Mouse (Mus musculus) CD8-positive naive resting alpha-beta T cell, adult 2 months (primary cell): ENCODE data around the gene Nat8f3.
"Not testable (repeated sequence)": the region's sequence is repeated elsewhere in the genome, so short reads cannot be mapped to it uniquely, and the experiment has no call there.

Experiments used
- DNase-seq, 2 experiments: peaks; one replicate each; pipeline ENCODE4 v3.0.0; 2022; ENCODE audit warnings: low read depth in 2 of 2, low spot score in 2 of 2

The Nat8f3 gene

GRCm38 (mm10) chr6:85765532-85765931, at the start of gene Nat8f3:
TSS of gene Nat8f3 (minus strand) at chr6:85765754.
- DNase-seq: not testable (repeated sequence)

DNA sequence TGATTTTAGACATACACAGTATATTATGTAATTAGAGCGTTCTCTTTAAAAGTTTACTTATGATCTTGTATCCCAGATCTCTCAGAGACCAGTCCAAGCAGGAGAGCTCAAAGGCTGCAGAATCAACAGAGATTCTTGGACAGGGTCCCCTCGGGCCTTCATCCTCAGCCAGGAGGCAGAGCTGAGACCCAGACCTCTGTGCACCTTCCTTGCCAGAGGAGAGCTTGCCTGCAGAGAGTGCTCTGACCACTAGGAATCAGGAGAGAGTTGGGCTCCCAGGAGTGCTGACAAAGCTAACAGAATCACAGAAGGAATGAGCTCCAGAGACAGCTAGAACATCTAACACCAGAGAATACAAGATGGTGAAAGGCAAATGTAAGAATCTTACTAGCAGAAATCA, 47.8 kb upstream of the Nat8f3 start:
- DNase-seq: no peak

DNA sequence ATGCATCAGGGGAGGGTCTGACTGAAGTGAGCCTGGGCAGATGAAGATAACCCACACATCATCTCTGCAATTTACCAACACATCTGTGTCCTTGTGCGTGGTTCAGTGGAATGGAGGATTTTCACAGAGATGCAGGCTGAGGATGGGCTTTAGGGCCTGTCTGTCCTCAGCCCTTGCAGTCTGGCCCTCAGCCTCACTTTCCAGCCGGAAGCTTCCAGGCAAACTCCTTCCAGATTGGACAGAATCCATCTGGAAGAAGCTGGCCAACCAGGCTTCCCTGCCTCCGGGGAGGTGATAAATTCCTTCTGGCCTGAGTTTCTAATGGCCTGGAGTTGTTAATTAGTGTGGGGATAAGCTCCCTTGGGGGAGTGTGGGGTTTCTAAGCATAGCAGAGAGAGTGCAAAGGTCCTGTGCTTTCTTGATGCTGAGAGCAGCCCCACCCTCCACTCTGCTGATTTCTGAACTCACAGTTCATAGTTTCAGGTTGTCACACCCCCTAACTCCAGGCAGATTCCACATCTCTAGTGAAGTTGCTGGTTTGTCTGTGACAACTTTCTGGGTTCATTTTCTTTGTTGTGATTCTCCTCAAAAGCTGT, 45.5 kb upstream of the Nat8f3 start:
- not testable (repeated sequence) for DNase-seq

DNA sequence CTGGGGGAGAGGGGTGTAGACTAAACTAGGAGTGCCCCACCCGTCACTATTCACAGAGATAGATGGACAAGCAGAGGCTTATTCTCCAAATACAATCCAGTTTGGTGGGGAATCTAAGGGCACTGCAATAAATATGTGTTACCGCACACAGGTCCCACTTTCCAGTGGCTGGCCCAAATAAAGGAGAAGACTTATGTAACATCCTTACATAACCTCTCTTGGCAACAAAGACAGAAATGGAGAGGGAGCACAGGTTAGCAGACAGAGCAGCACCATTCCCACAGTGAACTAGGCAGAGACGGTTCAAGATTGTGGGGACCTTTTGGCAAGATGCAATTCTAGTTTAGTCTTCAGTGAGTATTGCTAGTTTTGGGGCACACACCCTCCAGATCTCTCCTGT, 45.0 kb upstream of the Nat8f3 start:
- not testable (repeated sequence) for DNase-seq

DNA sequence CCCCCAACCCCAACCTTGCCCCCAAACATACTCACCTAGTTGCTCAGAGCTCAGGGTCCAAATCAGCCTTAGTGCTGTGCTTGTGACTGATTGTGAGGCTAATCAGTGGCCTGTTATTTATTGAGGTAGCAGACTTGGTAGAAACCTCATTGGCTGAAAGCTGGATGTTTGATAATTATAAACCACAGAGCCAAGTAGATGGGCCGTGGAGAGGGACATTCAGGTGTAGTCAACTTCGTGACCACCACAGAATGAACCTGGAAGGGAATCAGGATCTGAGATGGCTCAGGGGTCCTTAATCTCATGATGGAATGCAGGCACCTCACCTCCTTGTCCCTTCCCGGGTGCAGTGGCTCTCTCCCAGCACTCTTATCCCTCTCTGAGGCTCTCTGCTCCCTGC, 44.2 kb upstream of the Nat8f3 start:
- not testable (repeated sequence) for DNase-seq

DNA sequence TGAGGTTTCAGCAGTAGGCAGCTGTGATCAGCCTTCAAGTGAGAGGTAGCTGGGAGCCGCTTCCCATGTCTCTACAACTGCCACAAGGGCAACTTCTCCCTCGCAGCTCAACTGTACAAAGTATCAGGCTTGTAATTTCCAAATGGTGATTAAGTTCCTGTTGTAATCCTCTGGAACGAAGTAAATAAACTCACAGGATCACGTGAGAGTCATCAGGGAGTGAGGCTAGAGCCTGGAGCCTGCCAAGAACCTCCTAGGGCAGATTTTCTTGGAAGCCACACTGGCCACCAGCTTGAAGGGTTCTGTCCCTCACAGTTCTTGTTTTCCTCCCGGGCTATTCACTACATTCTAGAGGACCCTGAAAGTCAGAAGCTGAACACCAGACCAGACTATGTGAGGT, 37.6 kb upstream of the Nat8f3 start:
- not testable (repeated sequence) for DNase-seq

GRCm38 (mm10) chr6:85763127-85764070, 2.2 kb downstream of the Nat8f3 start:
- DNase-seq: not testable (repeated sequence)

DNA sequence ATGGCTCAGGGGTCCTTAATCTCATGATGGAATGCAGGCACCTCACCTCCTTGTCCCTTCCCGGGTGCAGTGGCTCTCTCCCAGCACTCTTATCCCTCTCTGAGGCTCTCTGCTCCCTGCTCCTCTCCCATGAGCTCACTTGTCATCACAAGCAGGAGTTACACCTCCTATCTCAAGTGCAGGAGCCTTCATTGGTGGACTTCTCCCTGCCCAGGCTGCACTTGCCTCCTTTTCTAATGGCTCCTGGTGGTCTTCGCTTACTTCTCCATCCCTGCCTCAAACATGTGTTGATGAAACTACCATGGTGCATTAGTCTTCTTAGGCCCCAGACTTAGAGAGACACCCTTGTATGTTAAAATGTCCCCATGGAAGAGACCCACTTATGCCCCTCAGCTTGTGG, 2.9 kb downstream of the Nat8f3 start:
- DNase-seq: not testable (repeated sequence)

- DNase-seq: not testable (repeated sequence)
These were observed 9.8 kb downstream of the Nat8f3 start for GRCm38 (mm10) chr6:85755705-85756249.

GRCm38 (mm10) chr6:85713105-85713504, 52.4 kb downstream of the Nat8f3 start, which contains the start of gene Nat8f7:
TSS of gene Nat8f7 (minus strand) at chr6:85713205.
- not testable (repeated sequence) for DNase-seq

- not testable (repeated sequence) for DNase-seq
These were observed 55.9 kb downstream of the Nat8f3 start for GRCm38 (mm10) chr6:85709607-85710006.

DNA sequence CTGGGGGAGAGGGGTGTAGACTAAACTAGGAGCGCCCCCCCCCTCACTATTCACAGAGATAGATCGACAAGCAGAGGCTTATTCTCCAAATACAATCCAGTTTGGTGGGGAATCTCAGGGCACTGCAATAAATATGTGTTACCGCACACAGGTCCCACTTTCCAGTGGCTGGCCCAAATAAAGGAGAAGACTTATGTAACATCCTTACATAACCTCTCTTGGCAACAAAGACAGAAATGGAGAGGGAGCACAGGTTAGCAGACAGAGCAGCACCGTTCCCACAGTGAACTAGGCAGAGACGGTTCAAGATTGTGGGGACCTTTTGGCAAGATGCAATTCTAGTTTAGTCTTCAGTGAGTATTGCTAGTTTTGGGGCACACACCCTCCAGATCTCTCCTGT, 56.3 kb downstream of the Nat8f3 start:
- DNase-seq: not testable (repeated sequence)

DNA sequence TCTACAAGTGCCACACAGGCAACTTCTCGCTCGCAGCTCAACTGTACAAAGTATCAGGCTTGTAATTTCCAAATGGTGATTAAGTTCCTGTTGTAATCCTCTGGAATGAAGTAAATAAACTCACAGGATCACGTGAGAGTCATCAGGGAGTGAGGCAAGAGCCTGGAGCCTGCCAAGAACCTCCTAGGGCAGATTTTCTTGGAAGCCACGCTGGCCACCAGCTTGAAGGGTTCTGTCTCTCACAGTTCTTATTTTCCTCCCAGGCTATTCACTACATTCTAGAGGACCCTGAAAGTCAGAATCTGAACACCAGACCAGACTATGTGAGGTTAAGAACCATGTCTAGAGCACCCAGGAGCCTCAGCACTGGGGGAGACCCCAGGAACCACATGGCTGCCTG, 63.6 kb downstream of the Nat8f3 start:
- not testable (repeated sequence) for DNase-seq
